16 mouse cellular contexts compared by ENCODE assay signal in genomic region chr12:110379721-110380120, GRCm38 (mm10).
"Had no signal": no experiment of that assay in that cellular context is flagged by ENCODE, and none has a peak within 500 bp of the region (broad histone marks: within the 10 kb centered on the region; RNA-seq: fewer than 3 reads in every experiment).

No protein-coding gene starts in this region.

- H3K9me3 ChIP-seq: intestine, embryonic 15.5 days; kidney, embryonic 15.5 days; limb, embryonic 10.5 days; liver, embryonic 15.5 days; midbrain, embryonic 12.5 days; stomach, embryonic 15.5 days had no signal

- H3K4me3 ChIP-seq: intestine, embryonic 15.5 days; kidney, embryonic 15.5 days; left cerebral cortex, adult 2 months; limb, embryonic 10.5 days; liver, embryonic 15.5 days; midbrain, embryonic 12.5 days; stomach, embryonic 15.5 days had no signal

- ATAC-seq: intestine, embryonic 15.5 days had no signal

- H3K4me1 ChIP-seq: liver, embryonic 15.5 days; stomach, embryonic 15.5 days had no signal

- H3K36me3 ChIP-seq: intestine, embryonic 15.5 days; kidney, embryonic 15.5 days; limb, embryonic 10.5 days; liver, embryonic 15.5 days; midbrain, embryonic 12.5 days; stomach, embryonic 15.5 days had no signal

- H3K27ac ChIP-seq: intestine, embryonic 15.5 days; kidney, embryonic 15.5 days; left cerebral cortex, adult 2 months; limb, embryonic 10.5 days; liver, embryonic 15.5 days; midbrain, embryonic 12.5 days; stomach, embryonic 15.5 days had no signal

- DNase-seq: kidney, adult 2 months; kidney, postnatal 14 days; lung, adult 2 months; lung, postnatal 10 days; lung, postnatal 4 days; right cerebral cortex, postnatal 14 days; thymus, adult 2 months; thymus, postnatal 25 days had no signal

- H3K4me2 ChIP-seq: intestine, embryonic 15.5 days; kidney, embryonic 15.5 days; liver, embryonic 11.5 days; liver, embryonic 15.5 days; midbrain, embryonic 12.5 days; stomach, embryonic 15.5 days had no signal

- H3K9ac ChIP-seq: intestine, embryonic 15.5 days; kidney, embryonic 15.5 days; liver, embryonic 15.5 days; midbrain, embryonic 12.5 days; stomach, embryonic 15.5 days had no signal
